Mouse (Mus musculus): Measurements from ENCODE around the gene Slc13a4. TPM values are rescaled to one million over a fixed set of nuclear protein-coding genes. Genes with fewer than 3 reads are reported as not detected.

The Slc13a4 gene
- total RNA-seq (2021), result 0.33 and 0.52 TPM in 2 replicates
- long read RNA-seq, result 0 reads

- DNase-seq, result no peak
Measured at GRCm38 (mm10) chr6:35308037-35308436, at the start of gene Slc13a4. Gene Slc13a4, minus strand, starts transcription at chr6:35308131.

GRCm38 (mm10) chr6:35355320-35355719, 47.4 kb upstream of the Slc13a4 start:
- no peak for DNase-seq

- no peak for DNase-seq
Measured at GRCm38 (mm10) chr6:35354622-35354998, 46.7 kb upstream of the Slc13a4 start.

GRCm38 (mm10) chr6:35353846-35354621, 46.1 kb upstream of the Slc13a4 start:
- DNase-seq, result no peak

- no peak for DNase-seq
Measured at GRCm38 (mm10) chr6:35353416-35353815, 45.5 kb upstream of the Slc13a4 start.

- DNase-seq, result no peak
Measured at GRCm38 (mm10) chr6:35352867-35353266, 44.9 kb upstream of the Slc13a4 start.

- DNase-seq, result no peak
Measured at GRCm38 (mm10) chr6:35351826-35352225, 43.9 kb upstream of the Slc13a4 start.

GRCm38 (mm10) chr6:35349784-35350183, 41.9 kb upstream of the Slc13a4 start:
- no peak for DNase-seq

- DNase-seq, result no peak
Measured at GRCm38 (mm10) chr6:35338640-35339039, 30.7 kb upstream of the Slc13a4 start.

- no peak for DNase-seq
Measured at GRCm38 (mm10) chr6:35337836-35338235, 29.9 kb upstream of the Slc13a4 start.

GRCm38 (mm10) chr6:35335452-35335851, 27.5 kb upstream of the Slc13a4 start:
- no peak for DNase-seq

- DNase-seq, result no peak
Measured at GRCm38 (mm10) chr6:35334278-35334677, 26.3 kb upstream of the Slc13a4 start.

- DNase-seq, result no peak
Measured at GRCm38 (mm10) chr6:35333632-35334031, 25.7 kb upstream of the Slc13a4 start.

- DNase-seq, result no peak
Measured at GRCm38 (mm10) chr6:35330834-35331233, 22.9 kb upstream of the Slc13a4 start.

- no peak for DNase-seq
Measured at GRCm38 (mm10) chr6:35329956-35330355, 22.0 kb upstream of the Slc13a4 start.

- no peak for DNase-seq
Measured at GRCm38 (mm10) chr6:35326111-35326515, 18.2 kb upstream of the Slc13a4 start, which contains the start of gene Fam180a. Gene Fam180a, minus strand, starts transcription at chr6:35326141.

- DNase-seq, result no peak
Measured at GRCm38 (mm10) chr6:35324306-35324705, 16.4 kb upstream of the Slc13a4 start.

GRCm38 (mm10) chr6:35323046-35323445, 15.1 kb upstream of the Slc13a4 start:
- no peak for DNase-seq

GRCm38 (mm10) chr6:35321105-35321504, 13.2 kb upstream of the Slc13a4 start:
- DNase-seq, result no peak

- DNase-seq, result no peak
Measured at GRCm38 (mm10) chr6:35319850-35320249, 11.9 kb upstream of the Slc13a4 start.

GRCm38 (mm10) chr6:35313520-35313919, 5.6 kb upstream of the Slc13a4 start:
- DNase-seq, result no peak

- DNase-seq, result no peak
Measured at GRCm38 (mm10) chr6:35309406-35309805, 1.5 kb upstream of the Slc13a4 start.

GRCm38 (mm10) chr6:35307136-35307535, 795 bp downstream of the Slc13a4 start:
- no peak for DNase-seq

- DNase-seq, result no peak
Measured at GRCm38 (mm10) chr6:35303355-35303900, 4.5 kb downstream of the Slc13a4 start.
